Mouse (Mus musculus) lung, embryonic 15.5 days (tissue): ENCODE measurements around the gene B4galnt2. TPM values are rescaled to one million over a fixed set of nuclear protein-coding genes. Genes with fewer than 3 reads are reported as not detected.

ENCODE experiments used
- ATAC-seq: fragments of 200-750 bp; cut with Nextera tagmentation; 2 replicates; pipeline ENCODE4 v1.8.0; 2017; ENCODE audit warnings: moderate number of reproducible peaks, borderline replicate concordance; ENCODE audit not compliant: low FRiP score, low TSS enrichment; ENCODE audit errors: extremely low read depth
- H3K27ac ChIP-seq: fragments of 300-500 bp; sonication (generic); 2 replicates; pipeline ENCODE4 v1.5.1; 2015; ENCODE audit warnings: moderate library complexity, mild to moderate bottlenecking, inconsistent platforms
- H3K27me3 ChIP-seq: fragments of 300-500 bp; sonication (generic); 2 replicates; pipeline ENCODE4 v1.6.1; 2015; ENCODE audit warnings: inconsistent platforms
- H3K36me3 ChIP-seq: fragments of 300-500 bp; sonication (generic); 2 replicates; pipeline ENCODE4 v1.6.1; 2015; ENCODE audit warnings: inconsistent platforms
- H3K4me1 ChIP-seq: fragments of 300-500 bp; sonication (generic); 2 replicates; pipeline ENCODE4 v1.6.1; 2015; ENCODE audit warnings: inconsistent platforms
- H3K4me2 ChIP-seq: fragments of 300-500 bp; sonication (generic); 2 replicates; pipeline ENCODE4 v1.6.1; 2015; ENCODE audit warnings: inconsistent platforms, mild to moderate bottlenecking, moderate library complexity
- H3K4me3 ChIP-seq: fragments of 300-500 bp; sonication (generic); 2 replicates; pipeline ENCODE4 v1.5.1; 2015; ENCODE audit warnings: mild to moderate bottlenecking, inconsistent platforms
- H3K9ac ChIP-seq: fragments of 300-500 bp; sonication (generic); 2 replicates; pipeline ENCODE4 v1.6.1; 2015; ENCODE audit warnings: inconsistent platforms
- H3K9me3 ChIP-seq: fragments of 300-500 bp; sonication (generic); 2 replicates; pipeline ENCODE4 v1.6.1; 2016; ENCODE audit warnings: inconsistent platforms
- WGBS: fragments of 180-500 bp; shearing (Covaris S2); methylation state at CpG from one replicate; pipeline ENCODE4 v1.1.7; 2015; 5-methylcytosine and 5-hydroxymethylcytosine counted together
- polyA plus RNA-seq: library from polyadenylated mRNA; unstranded; fragments of >200 nt; fragmentation: Nextera tagmentation; extraction: Ambion mirVana; gene quantifications from 2 replicates; pipeline ENCODE4 v1.2.1, GENCODE M21; 2015

The B4galnt2 gene
- polyA plus RNA-seq, 1 experiment from 2014 or later: 0.30 TPM

DNA sequence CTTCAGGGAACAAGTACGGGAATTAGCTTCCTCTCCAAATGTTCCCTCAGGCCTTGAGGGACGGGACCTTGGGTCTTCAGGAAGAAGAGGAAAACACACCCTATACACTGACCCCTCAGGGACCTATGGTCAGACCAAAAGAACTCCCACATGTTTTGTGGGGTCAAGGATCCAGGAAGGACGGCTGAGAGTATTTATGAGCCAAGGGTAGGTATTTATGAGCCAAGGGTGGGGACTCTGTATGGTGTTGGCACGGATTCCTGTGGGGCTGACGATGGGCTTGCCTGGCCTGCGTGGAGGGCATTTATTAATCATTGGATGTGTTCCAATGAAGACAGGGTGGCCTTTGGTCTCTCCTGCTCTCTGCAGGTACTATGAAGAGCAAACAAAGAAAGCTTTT lies 78.3 kb downstream of the B4galnt2 start:
- no peaks in the 10 kb centered on the region for H3K36me3 ChIP-seq
- H3K27ac ChIP-seq: peak overlapping the region; percentile 78
- no peak overlapping the region for H3K4me3 ChIP-seq
- WGBS: 42% methylated on average over 6 of the region's 6 CpGs
- peak overlapping the region; percentile 40; the same call in 1 of the 2 replicates for H3K4me2 ChIP-seq
- H3K9ac ChIP-seq: no peak overlapping the region
- H3K27me3 ChIP-seq: peaks cover 38% of the 10 kb centered on the region
- no peaks in the 10 kb centered on the region for H3K9me3 ChIP-seq
- no peak for ATAC-seq
- peaks cover 65% of the 10 kb centered on the region for H3K4me1 ChIP-seq

DNA sequence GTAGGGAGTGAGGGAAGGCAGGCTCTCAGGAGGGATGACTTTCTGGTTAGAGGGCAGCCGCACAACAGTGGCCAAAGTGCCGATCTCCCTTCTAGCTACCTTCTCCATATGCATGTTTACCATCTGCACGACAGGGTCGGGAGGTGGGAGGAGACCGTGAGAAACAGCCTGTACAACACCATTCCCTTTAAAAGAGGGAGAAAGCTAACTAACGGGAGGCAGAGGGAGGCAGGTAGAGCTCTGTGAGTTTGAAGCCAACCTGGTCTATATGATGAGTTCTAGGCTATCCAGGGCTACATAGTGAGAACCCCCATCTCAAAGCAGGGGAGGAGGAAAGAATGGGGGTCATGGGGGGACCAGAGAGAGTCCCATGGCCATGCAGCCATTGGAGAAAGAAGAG lies 78.9 kb downstream of the B4galnt2 start:
- WGBS: 30% methylated on average over 6 of the region's 6 CpGs
- peak overlapping the region; percentile 27 for H3K27ac ChIP-seq
- no peak overlapping the region for H3K4me3 ChIP-seq
- H3K27me3 ChIP-seq: peaks cover 44% of the 10 kb centered on the region
- no peaks in the 10 kb centered on the region for H3K9me3 ChIP-seq
- peaks cover 71% of the 10 kb centered on the region for H3K4me1 ChIP-seq
- no peak overlapping the region for H3K9ac ChIP-seq
- H3K36me3 ChIP-seq: no peaks in the 10 kb centered on the region
- H3K4me2 ChIP-seq: 0 out of 2 replicates have a peak overlapping the region, but pooled peaks have one; percentile 8
- no peak for ATAC-seq

DNA sequence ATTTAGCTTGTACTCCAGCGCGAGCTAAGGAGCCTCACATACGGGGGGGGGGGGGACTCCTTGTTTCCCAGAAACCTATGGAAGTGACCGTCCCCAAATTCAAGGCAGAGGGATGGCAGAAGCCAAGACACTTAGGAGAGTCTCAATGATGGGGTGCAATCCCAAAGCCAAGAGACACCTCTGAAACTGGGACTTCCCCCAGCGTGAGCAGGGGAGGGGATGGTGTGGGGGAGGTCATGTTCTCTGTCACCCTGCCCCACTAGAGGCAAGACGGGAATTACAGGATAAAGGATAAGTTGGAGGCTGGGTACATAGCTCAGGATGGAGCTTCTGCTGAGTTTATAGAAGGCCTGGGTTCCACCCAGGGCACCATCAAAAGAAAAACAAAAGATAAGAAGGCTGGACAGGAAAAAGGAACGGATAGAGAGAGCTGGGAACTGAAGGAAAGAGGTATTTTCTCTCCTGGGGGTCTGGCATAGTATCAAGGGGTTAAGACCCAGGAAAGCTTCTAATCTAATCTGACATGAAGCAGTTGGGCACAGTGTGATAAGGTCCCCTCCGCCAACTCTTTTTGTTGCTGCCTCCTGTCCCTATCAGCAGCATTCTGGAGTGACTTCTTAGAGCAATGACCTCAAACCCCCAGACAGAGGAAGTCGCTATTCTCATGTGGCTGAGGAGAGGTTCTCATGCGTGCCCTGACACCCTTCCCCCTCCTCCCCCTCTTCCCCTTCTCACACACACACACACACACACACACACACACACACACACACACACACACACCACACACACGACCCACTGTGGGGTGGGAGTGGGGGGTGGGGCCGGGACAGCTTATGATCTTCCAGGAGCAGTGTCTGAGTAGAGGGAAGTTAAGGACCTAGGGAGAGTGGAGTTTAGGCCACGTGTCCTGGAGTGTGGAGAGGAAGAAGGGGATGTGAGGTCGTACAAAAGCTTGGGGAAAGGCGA lies 79.7 kb downstream of the B4galnt2 start:
- no peak for ATAC-seq
- H3K9ac ChIP-seq: no peak overlapping the region

DNA sequence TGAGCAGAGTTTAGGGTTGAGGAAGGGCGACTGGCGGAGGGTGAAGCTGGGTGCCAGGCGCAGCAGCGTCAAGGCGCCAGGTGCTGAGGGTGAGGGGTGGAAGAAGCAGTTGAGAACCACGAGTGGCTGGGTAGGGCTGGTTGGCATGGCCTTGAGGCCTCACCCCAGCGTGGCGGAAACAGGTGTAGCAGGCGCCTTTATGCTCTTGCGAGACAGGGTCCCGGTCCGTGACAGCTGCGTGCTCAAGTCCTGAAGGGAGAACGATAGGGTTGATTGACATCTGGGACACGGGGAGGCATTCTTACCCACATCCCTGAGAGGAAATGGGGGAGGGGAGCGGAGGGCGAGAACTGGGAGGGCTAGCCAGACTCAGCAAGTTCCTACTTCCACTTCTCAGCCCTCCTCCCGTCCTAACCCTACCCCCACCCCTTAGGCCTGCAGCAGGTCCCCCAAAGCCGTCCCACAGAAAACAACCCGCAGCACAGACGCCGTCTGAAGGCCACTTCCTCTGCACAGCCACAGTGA lies 80.5 kb downstream of the B4galnt2 start:
- Histone ChIP-seq H3K9me3 (no peaks in the 10 kb centered on the region), H3K27me3 (peaks cover 60% of the 10 kb centered on the region), H3K4me3 (no peak overlapping the region), H3K27ac (peak overlapping the region; percentile 27; the same call in 1 of the 2 replicates), H3K36me3 (no peaks in the 10 kb centered on the region), H3K4me1 (peaks cover 82% of the 10 kb centered on the region), H3K9ac (no peak overlapping the region), H3K4me2 (peak overlapping the region; percentile 42)
- 5% methylated on average over 22 of the region's 22 CpGs for WGBS
- peak; percentile 16; the same call in 1 of the 2 replicates for ATAC-seq

More for the DNA sequence above, 79.7 kb downstream of the B4galnt2 start:
- Histone ChIP-seq H3K4me1 (peaks cover 79% of the 10 kb centered on the region), H3K36me3 (no peaks in the 10 kb centered on the region), H3K27ac (peak overlapping the region; percentile 27), H3K4me2 (peak overlapping the region; percentile 42; the same call in 1 of the 2 replicates), H3K27me3 (peaks cover 52% of the 10 kb centered on the region), H3K4me3 (no peak overlapping the region), H3K9me3 (no peaks in the 10 kb centered on the region)
- 14% methylated on average over 15 of the region's 15 CpGs for WGBS

DNA sequence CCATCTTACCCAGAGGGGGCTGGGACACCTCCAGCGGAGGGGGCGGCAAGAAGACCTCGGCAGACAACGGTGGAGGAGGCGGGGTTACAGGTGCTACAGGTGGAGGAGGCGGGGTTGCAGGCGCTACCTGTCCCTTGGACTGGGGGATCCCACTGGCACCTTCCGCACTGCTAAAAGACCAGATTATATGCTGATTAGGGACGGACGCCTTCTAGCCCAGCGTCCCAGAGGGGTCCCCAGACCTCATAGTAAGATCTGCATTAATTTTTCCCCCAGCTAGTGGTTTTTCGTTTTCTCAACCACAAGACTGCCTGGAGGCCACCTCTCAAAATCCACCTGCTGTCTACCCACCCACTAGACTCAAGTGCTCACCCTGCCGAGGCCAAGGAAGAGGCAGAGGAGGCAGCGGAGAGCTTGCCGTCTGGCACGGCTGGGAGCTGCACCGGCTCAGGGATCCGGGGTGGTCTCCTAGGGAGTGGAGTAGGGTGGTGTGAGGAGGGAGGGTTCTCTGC lies 81.0 kb downstream of the B4galnt2 start:
- H3K4me1 ChIP-seq: peaks cover 80% of the 10 kb centered on the region
- peak overlapping the region; percentile 5; the same call in 1 of the 2 replicates for H3K27ac ChIP-seq
- no peak overlapping the region for H3K4me3 ChIP-seq
- no peaks in the 10 kb centered on the region for H3K36me3 ChIP-seq
- no peaks in the 10 kb centered on the region for H3K9me3 ChIP-seq
- H3K27me3 ChIP-seq: peaks cover 65% of the 10 kb centered on the region
- peak overlapping the region; percentile 42 for H3K4me2 ChIP-seq
- 16% methylated on average over 18 of the region's 18 CpGs for WGBS
- 0 out of 2 replicates have a peak, but pooled peaks have one; percentile 7 for ATAC-seq
- H3K9ac ChIP-seq: no peak overlapping the region

DNA sequence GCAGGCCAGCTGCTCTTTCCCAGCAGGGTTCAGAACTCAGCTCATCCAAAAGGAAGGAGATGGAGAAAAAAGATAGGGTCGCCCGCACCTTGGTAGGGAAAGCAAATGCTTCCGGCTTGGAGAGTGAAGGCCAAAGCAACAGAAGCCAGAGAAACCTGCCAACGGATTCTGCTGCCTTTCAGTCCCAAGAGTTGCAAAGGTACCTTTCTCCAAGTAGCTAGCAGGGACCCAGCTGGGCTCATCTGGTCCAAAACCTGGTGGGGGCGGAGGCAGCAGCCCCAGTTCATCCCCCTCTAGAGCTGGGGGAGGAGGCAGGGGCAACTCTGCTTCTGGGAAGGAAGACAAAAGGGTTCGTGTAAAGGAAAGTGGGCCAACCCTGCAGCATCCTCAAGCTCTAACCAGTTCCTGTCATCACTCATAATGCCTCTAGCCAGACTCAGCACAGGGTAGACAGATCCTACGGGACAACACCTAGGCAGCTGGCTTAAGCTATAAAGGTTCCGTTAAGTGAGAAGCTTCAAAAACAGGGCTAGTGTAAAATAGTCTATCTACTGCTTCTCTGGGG lies 81.6 kb downstream of the B4galnt2 start:
- WGBS: 34% methylated on average over 8 of the region's 8 CpGs
- H3K36me3 ChIP-seq: no peaks in the 10 kb centered on the region
- H3K4me2 ChIP-seq: peak overlapping the region; percentile 42; the same call in 1 of the 2 replicates
- no peak overlapping the region for H3K27ac ChIP-seq
- H3K27me3 ChIP-seq: peaks cover 71% of the 10 kb centered on the region
- H3K4me1 ChIP-seq: peaks cover 75% of the 10 kb centered on the region
- no peaks in the 10 kb centered on the region for H3K9me3 ChIP-seq
- ATAC-seq: no peak
- H3K9ac ChIP-seq: no peak overlapping the region
- no peak overlapping the region for H3K4me3 ChIP-seq

DNA sequence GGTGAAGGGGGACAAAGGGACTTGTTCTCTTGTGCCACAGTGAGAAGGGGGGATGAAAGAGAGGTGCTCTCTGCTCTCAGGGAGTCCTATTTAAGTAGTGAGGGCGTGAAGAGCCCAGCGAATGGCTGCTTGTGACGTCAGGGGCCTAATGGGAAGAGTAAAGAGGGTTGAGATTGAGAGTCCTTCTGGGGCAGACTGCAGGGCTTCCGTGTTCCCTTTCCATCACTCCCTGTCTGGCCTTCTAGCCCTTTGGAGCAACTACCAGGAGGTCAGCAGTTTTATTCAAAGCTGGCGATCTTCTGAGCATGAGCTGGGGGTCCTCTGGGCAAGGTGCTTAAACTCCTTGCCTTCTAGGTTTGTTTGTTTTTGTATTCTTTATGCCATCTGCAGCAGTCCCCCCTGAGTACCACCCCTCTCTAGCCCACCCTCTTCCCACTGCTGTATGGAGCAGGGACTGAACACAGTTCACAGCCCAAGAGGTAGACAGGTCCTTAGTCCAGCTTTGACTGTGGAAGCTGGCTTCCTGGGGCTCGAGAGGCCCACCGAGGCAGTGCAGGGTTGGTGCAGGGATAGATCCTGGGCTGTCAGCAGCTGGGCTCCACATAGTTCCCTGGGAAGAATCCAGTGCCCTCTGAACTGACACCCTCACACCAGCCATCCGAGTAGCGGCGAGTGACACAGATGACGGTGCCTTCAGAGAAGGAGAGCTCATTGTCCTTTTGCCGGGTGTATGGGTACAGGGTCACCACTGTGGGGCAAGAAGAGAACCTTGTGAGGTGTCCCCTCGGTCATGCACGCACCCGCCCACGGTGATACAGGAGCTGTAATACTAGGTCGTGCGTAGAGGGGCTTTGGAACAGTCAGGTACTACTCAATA lies 82.3 kb downstream of the B4galnt2 start:
- no peak for ATAC-seq
- no peak overlapping the region for H3K27ac ChIP-seq
- H3K9ac ChIP-seq: no peak overlapping the region
- H3K9me3 ChIP-seq: no peaks in the 10 kb centered on the region
- no peak overlapping the region for H3K4me3 ChIP-seq
- H3K36me3 ChIP-seq: no peaks in the 10 kb centered on the region
- peaks cover 76% of the 10 kb centered on the region for H3K27me3 ChIP-seq
- H3K4me1 ChIP-seq: peaks cover 68% of the 10 kb centered on the region
- 44% methylated on average over 18 of the region's 18 CpGs for WGBS
- H3K4me2 ChIP-seq: no peak overlapping the region

DNA sequence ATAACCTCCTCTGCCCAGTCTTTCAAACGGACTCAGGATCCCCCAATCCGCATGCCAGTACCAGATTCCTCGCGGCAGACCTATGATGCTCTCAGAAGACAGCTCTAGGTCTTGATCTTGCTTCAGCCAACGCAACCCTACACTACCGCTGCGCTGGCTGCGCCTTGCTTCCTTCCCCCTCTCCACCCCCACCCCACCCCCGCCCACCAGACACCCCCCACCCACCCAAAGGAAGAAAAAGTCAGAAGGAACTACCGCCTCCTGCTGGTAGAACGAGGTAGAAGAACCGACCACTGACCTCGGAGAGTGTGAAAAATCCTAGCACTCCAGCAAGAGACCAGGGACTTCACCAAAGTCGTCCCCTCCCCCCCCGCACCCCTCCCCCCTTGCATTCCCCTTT lies 83.0 kb downstream of the B4galnt2 start:
- H3K4me2 ChIP-seq: peak overlapping the region; percentile 60
- H3K36me3 ChIP-seq: no peaks in the 10 kb centered on the region
- ATAC-seq: no peak
- H3K4me3 ChIP-seq: peak overlapping the region; percentile 31
- no peak overlapping the region for H3K9ac ChIP-seq
- no peak overlapping the region for H3K27ac ChIP-seq
- peaks cover 83% of the 10 kb centered on the region for H3K27me3 ChIP-seq
- H3K9me3 ChIP-seq: no peaks in the 10 kb centered on the region
- H3K4me1 ChIP-seq: peaks cover 60% of the 10 kb centered on the region
- WGBS: 7% methylated on average over 15 of the region's 15 CpGs

DNA sequence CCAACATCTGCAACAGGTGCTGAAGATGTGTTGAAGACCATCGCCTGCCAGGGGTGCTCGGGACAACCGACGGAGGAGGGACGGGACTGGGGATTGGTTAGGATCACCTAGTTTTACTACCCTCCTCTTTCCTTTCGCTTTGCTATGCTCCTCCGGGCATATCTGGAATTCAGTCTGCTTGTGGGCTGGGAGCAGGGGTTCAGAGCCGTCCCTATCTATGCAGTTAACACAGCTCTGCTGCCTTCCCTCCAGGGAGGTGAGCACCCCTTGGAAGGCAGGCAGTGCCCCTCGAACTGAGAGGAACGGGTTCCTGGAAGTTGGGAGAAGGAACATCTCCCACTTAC lies 83.4 kb downstream of the B4galnt2 start:
- H3K36me3 ChIP-seq: no peaks in the 10 kb centered on the region
- H3K4me3 ChIP-seq: peak overlapping the region; percentile 31
- H3K9me3 ChIP-seq: no peaks in the 10 kb centered on the region
- no peak overlapping the region for H3K27ac ChIP-seq
- 0 out of 2 replicates have a peak overlapping the region, but pooled peaks have one; percentile 13 for H3K9ac ChIP-seq
- H3K4me1 ChIP-seq: peaks cover 56% of the 10 kb centered on the region
- ATAC-seq: no peak
- H3K4me2 ChIP-seq: peak overlapping the region; percentile 60
- peaks cover 87% of the 10 kb centered on the region for H3K27me3 ChIP-seq
- WGBS: 5% methylated on average over 10 of the region's 10 CpGs

DNA sequence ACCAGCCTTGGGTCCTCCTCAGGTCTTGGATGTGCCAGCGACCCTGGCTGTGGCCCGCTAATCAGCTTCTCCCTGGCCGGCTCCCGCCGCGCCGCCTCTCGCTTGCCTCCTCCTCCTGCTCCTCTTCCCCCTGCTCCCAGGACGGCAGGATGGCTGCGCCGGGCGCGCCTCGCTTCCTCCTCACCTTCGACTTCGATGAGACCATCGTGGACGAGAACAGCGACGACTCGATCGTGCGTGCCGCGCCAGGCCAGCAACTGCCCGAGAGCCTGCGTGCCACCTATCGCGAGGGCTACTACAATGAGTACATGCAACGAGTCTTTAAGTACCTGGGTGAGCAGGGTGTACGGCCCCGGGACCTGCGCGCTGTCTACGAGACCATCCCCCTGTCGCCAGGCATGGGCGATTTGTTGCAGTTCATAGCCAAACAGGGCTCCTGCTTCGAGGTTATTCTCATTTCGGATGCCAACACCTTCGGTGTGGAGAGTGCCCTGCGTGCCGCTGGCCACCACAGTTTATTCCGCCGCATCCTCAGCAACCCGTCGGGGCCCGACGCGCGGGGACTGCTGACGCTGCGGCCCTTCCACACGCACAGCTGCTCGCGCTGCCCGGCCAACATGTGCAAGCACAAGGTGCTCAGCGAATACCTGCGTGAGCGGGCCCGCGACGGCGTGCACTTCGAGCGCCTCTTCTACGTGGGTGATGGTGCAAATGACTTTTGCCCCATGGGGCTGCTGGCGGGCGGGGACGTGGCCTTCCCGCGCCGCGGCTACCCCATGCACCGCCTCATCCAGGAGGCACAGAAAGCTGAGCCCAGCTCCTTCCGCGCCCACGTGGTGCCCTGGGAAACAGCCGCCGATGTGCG lies 84.0 kb downstream of the B4galnt2 start:
- H3K9me3 ChIP-seq: no peaks in the 10 kb centered on the region
- WGBS: 2% methylated on average over 80 of the region's 80 CpGs
- peaks cover 90% of the 10 kb centered on the region for H3K27me3 ChIP-seq
- ATAC-seq: no peak
- peak overlapping the region; percentile 60 for H3K4me2 ChIP-seq
- no peak overlapping the region for H3K27ac ChIP-seq
- peak overlapping the region; percentile 31 for H3K4me3 ChIP-seq
- H3K36me3 ChIP-seq: no peaks in the 10 kb centered on the region
- H3K4me1 ChIP-seq: peaks cover 50% of the 10 kb centered on the region
- 0 out of 2 replicates have a peak overlapping the region, but pooled peaks have one; percentile 13 for H3K9ac ChIP-seq
